Mouse (Mus musculus) T-helper 1 cell (primary cell): ENCODE data around the gene Nck2.
"Not testable (repeated sequence)": the region's sequence is repeated elsewhere in the genome, so short reads cannot be mapped to it uniquely, and the experiment has no call there.

Source experiments
- in situ Hi-C: fragments of 300-600 bp; cut with MboI, MseI; formaldehyde crosslinking; loops from one replicate; pipeline ENCODE4 v1.15.1; 2025; ENCODE audit warnings: high pct_unique_total_duplicates

Nck2 gene

GRCm38 (mm10) chr1:43532279-43532678 is 87.9 kb downstream of the Nck2 start:
- in situ Hi-C loops, result loop anchor here (5.0 kb wide), 1 partner anchor 85 kb away; no protein-coding TSS in a partner anchor

DNA sequence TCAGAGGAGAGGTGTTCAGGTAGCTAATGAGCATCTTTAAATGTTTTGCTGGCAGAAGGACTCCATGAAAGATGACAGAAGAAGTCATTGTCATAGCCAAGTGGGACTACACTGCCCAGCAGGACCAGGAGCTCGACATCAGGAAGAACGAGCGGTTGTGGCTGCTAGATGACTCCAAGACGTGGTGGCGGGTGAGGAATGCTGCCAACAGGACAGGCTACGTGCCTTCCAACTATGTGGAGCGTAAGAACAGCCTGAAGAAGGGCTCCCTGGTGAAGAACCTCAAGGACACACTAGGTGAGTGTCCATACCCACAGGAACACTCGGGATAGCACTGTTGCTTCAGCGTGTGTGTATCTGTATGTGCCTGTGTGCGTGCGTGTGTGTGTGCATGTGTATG is 89.1 kb downstream of the Nck2 start:
- in situ Hi-C loops, result loop anchor here (5.0 kb wide), 1 partner anchor 86 kb away; no protein-coding TSS in a partner anchor

DNA sequence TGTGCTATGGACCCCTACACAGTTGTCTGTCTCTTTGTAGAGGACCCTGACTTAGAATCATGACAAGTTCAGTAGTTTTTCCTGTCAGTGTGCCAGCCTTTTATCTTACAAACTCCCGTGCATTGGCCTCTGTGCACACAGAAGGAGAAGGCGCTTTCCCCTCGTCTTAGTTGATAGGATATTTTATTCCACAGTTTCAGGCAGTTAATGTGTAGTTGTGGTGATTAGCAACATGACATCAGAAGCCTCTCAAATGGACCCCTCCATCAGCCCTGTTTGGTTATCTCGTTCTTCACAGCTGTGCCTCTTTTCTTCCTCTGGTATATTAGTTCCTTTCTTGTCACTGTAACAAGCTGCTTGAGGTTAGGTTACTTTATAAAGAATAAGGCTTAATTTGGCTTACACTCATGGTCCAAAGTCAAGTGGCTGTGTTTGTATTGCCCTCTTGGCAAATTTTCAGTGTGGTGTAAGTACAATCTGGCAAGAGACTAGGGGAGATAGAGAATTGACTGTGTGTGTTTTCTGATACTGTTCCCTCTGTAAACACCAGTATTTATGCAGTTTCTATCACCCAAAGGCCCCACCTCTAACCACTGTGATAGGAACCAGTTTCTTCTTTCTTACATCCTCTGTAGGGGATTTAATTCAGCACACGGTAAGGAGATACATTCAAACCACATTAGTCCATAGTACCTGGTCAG is 89.8 kb downstream of the Nck2 start:
- in situ Hi-C loops, result loop anchor here (5.0 kb wide), 1 partner anchor 87 kb away; no protein-coding TSS in a partner anchor

GRCm38 (mm10) chr1:43535519-43536000 is 91.2 kb downstream of the Nck2 start:
- in situ Hi-C loops, result no loop called here

GRCm38 (mm10) chr1:43536266-43536665 is 91.9 kb downstream of the Nck2 start:
- in situ Hi-C loops, result no loop called here

DNA sequence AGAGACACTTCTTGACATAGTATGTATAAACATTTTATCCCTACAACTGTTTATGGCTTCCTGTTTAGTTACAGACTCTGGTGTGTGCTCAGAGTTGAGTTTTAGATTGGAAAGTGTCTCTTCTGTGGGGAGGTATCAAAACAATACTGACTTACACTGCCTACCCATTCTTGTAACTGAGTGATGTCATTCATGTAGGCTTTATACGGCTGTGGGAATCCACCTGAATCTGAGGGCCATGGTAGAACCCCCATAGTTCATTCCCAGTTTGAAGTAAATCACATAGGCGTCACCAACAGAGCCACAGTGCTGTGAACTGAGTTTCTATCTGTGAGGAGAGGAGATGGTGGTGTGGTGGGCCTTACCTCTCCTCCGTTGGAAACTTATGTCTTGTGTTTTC is 92.6 kb downstream of the Nck2 start:
- in situ Hi-C loops, result no loop called here

DNA sequence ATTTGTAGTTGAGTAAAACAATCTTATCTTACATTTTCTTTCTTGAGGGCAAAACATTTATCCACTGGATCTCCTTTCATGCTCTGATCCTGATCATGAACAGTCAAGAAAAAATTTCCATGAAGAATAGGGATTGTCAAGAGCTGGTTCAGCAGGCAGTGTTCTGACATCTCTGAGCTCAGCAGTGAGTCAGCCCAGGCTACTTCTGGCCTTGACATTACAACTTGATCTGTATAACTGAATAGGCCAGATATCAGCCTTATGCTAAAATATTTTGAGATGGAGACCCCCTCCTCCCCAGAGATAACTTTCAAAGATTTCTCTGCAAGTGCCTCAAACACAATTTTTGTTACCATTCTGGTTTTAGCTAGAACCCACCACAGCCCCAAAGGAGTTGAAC is 93.1 kb downstream of the Nck2 start:
- in situ Hi-C loops, result no loop called here

DNA sequence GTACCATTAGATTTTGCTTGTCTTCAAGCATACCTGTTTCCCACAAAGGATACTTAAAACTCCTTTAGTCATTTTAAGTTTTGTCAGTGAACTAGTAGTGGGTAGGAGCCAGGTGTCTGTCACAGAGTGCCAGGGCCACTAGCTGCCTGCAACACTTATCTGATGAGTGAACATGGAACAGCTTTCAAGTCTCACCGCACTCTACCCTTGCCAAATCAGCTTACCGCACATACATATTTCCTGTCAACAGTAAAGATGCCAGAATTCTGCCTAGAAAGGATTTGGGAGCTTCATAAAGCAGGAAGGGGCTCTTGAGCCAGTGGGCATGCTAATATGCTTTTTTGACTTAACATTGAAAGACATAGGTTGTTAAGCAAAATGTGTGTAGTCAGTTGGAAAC is 94.3 kb downstream of the Nck2 start:
- in situ Hi-C loops, result no loop called here

GRCm38 (mm10) chr1:43539689-43540380 is 95.5 kb downstream of the Nck2 start:
- in situ Hi-C loops, result no loop called here

GRCm38 (mm10) chr1:43542339-43542738 is 98.0 kb downstream of the Nck2 start:
- in situ Hi-C loops, result no loop called here

DNA sequence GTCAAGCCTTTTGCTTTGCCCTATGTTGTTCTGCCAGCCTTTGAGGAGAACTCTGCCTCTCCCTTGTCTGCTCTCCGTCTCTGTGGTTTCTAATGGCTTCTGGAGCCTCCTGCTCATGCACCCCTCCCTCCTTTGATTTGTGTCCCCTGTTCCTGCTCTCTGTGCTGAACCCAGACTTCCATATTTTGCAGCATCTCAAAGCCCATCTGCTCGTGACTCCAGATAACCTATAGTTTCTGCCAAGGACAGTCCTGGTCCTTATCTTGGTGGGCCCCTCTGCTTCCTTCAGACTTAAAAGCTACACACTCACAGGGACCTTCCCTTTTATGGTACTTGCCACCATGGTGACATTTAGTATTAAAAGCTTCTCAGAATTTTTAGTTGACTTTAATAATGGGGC is 103.3 kb downstream of the Nck2 start:
- in situ Hi-C loops, result no loop called here

DNA sequence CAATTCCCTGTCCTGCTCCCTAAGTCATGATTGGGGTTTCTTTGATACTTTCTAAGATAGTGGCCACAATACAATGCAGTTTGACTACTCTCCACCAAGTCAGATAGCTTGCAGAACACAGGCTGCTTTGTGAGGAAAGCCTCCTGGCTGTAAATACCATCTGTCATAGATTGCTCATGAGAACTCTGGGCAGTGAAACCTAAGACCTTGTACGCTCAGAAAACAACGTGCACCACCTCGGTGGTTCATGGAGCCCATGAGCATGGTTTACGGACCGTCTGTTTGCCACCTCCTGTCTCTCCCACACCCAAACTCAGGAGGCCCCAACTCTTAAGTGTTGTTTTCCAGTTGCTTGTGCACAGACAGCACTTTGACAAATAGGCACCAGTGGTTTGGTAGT is 104.4 kb downstream of the Nck2 start:
- in situ Hi-C loops, result no loop called here

- in situ Hi-C loops, result no loop called here
These were observed 106.1 kb downstream of the Nck2 start for GRCm38 (mm10) chr1:43550525-43550924.

DNA sequence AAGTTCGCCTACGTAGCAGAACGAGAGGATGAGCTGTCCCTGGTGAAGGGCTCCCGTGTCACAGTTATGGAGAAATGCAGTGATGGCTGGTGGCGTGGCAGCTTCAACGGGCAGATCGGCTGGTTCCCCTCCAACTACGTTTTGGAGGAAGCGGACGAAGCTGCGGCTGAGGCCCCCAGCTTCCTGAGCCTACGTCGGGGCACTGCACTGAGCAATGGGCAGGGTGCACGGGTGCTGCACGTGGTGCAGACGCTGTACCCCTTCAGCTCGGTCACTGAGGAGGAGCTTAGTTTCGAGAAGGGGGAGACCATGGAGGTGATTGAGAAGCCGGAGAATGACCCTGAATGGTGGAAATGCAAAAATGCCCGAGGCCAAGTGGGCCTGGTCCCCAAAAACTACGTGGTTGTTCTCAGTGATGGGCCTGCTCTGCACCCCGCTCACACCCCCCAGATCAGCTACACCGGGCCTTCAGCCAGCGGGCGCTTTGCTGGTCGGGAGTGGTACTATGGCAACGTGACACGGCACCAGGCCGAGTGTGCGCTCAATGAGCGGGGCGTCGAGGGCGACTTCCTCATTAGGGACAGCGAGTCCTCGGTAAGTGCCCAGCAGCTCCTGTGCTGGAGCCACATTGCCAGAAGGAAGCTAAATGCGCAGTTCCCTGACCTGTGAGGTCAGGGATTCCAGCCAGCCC is 109.8 kb downstream of the Nck2 start:
- in situ Hi-C loops, result not testable (repeated sequence)

GRCm38 (mm10) chr1:43555222-43555974 is 111.0 kb downstream of the Nck2 start:
- in situ Hi-C loops, result no loop called here

GRCm38 (mm10) chr1:43558329-43558728 is 114.0 kb downstream of the Nck2 start:
- in situ Hi-C loops, result no loop called here

- in situ Hi-C loops, result no loop called here
These were observed 114.8 kb downstream of the Nck2 start for GRCm38 (mm10) chr1:43559043-43559692.

DNA sequence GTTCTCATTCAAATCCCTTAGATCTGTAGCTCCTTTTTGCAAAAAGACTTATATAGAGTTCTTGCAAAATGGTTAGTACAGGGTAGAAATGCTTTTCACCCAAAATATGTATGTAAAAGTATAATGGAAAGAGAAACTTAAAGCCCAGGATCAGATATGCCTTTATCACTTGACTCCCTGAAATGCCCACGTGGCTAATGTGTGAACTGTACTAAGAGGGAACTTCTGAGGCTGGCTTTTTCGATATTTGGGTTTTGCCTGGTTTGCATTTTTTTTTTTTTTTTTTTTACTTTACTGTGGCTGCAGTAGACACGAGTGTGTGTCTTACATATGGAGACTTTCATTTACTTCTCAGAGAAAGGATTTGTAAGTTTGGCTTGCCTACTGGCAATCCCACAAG is 116.7 kb downstream of the Nck2 start:
- in situ Hi-C loops, result no loop called here

DNA sequence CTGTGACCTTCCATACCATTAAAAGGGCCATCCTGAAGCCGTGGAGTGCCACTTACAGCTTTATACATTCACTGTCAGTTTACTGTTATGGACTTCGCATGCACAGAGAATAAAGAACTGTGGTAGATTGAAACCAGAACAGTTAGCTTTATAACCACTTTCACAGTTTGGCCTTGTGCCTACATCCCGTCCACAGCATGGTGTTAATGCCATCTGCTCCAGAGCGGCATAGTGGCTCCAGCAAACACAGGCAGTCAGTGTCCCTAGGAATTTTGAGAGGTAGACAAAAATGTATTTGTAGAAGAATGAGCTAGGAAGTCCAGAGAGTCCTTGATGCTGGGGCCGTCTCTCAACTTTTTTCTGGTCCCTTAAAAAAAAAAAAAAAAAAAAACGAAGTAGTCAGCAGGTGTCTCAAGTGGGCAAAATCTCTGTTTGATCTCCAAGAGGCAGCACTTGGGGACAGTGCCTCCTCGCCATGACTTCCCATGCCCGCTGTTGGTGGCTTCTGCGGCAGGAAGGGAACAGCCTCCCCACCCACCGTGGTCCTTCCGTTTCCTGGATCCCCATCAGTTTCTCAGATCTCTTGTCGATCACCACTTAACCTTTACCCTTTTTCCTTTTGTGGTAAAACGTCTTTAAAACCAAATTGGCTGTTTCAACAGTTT is 117.8 kb downstream of the Nck2 start:
- in situ Hi-C loops, result no loop called here

DNA sequence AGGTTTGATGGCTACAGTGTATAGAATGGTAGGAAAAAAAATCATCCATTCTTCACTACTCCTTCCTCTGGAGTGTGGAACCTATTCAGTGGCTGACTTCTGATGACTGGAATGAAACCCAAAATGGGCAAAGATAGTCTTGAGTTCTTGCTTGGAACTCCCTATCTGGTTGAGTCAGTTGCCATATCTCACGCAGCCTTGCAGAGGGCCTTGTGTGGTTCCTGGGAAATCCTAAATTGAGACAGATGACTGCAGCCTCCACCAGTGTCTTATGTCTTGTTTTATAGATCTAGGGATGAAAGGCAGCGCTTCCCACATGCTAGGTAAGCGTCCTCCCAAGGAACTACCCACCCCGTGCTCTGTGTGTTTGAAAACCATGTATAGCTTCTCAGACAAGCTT is 120.9 kb downstream of the Nck2 start:
- in situ Hi-C loops, result no loop called here
